Mouse (Mus musculus): ENCODE measurements at regions not wholly inside any gene's neighbourhood (a gene's known extent, or its start where the extent isn't known, plus 50 kb on each side); places are given as distances from the start of the nearest gene placed in this dataset.

- no peak for DNase-seq (ENCODE audit: low spot score)
These were observed 262.8 kb downstream of the Bcl11a start for GRCm38 (mm10) chr11:24340677-24341076.

GRCm38 (mm10) chr11:24341650-24342049 is 263.8 kb downstream of the Bcl11a start:
- no peak for DNase-seq (ENCODE audit: low spot score)

- no peak for DNase-seq (ENCODE audit: low spot score)
These were observed 264.3 kb downstream of the Bcl11a start for GRCm38 (mm10) chr11:24342176-24342575.

- DNase-seq (ENCODE audit: low spot score): no peak
These were observed 264.9 kb downstream of the Bcl11a start for GRCm38 (mm10) chr11:24342732-24343131.

GRCm38 (mm10) chr11:24347225-24347624 is 269.4 kb downstream of the Bcl11a start:
- no peak for DNase-seq (ENCODE audit: low spot score)

GRCm38 (mm10) chr11:24348741-24349140 is 270.9 kb downstream of the Bcl11a start:
- DNase-seq (ENCODE audit: low spot score): no peak

- no peak for DNase-seq (ENCODE audit: low spot score)
These were observed 272.2 kb downstream of the Bcl11a start for GRCm38 (mm10) chr11:24349967-24350643.

GRCm38 (mm10) chr11:24350839-24351238 is 273.0 kb downstream of the Bcl11a start:
- no peak for DNase-seq (ENCODE audit: low spot score)

- no peak for DNase-seq (ENCODE audit: low spot score)
These were observed 274.2 kb downstream of the Bcl11a start for GRCm38 (mm10) chr11:24352071-24352470.

GRCm38 (mm10) chr11:24353056-24353455 is 275.2 kb downstream of the Bcl11a start:
- DNase-seq (ENCODE audit: low spot score): no peak

- no peak for DNase-seq (ENCODE audit: low spot score)
These were observed 279.5 kb downstream of the Bcl11a start for GRCm38 (mm10) chr11:24357388-24357787.

GRCm38 (mm10) chr11:24359086-24359485 is 281.2 kb downstream of the Bcl11a start:
- DNase-seq (ENCODE audit: low spot score): no peak

GRCm38 (mm10) chr11:24361998-24362687 is 284.3 kb downstream of the Bcl11a start:
- no peak for DNase-seq (ENCODE audit: low spot score)

- DNase-seq (ENCODE audit: low spot score): no peak
These were observed 284.8 kb downstream of the Bcl11a start for GRCm38 (mm10) chr11:24362688-24363035.

- DNase-seq (ENCODE audit: low spot score): peak; percentile 18
These were observed 285.8 kb downstream of the Bcl11a start for GRCm38 (mm10) chr11:24363418-24364364.

- DNase-seq (ENCODE audit: low spot score): peak; percentile 14
These were observed 292.5 kb downstream of the Bcl11a start for GRCm38 (mm10) chr11:24370198-24370860.

- DNase-seq (ENCODE audit: low spot score): no peak
These were observed 293.2 kb downstream of the Bcl11a start for GRCm38 (mm10) chr11:24370861-24371686.

GRCm38 (mm10) chr11:24371687-24371950 is 293.8 kb downstream of the Bcl11a start:
- DNase-seq (ENCODE audit: low spot score): no peak

- no peak for DNase-seq (ENCODE audit: low spot score)
These were observed 294.1 kb downstream of the Bcl11a start for GRCm38 (mm10) chr11:24371963-24372362.

GRCm38 (mm10) chr11:24372616-24373015 is 294.8 kb downstream of the Bcl11a start:
- no peak for DNase-seq (ENCODE audit: low spot score)

GRCm38 (mm10) chr11:24373301-24373700 is 295.4 kb downstream of the Bcl11a start:
- DNase-seq (ENCODE audit: low spot score): no peak
